Mouse (Mus musculus): ENCODE results near the gene Phf2.

GRCm38 (mm10) chr13:48853475-48853874 lies 17.4 kb downstream of the Phf2 start:
- TF ChIP-seq POLR2A (IDR thresholded peaks at IDR 0.05; ENCODE audit: insufficient read length, low read depth) (no peak), SRF (IDR thresholded peaks at IDR 0.05; ENCODE audit: control insufficient read depth, insufficient read length, low read depth) (no peak), POLR2AphosphoS2 (IDR thresholded peaks at IDR 0.05; ENCODE audit: insufficient read length, low read depth) (no peak), MYOD1 (IDR thresholded peaks at IDR 0.05; ENCODE audit: control insufficient read depth in 1 of 3, insufficient read length in 2 of 3, low read depth in 2 of 3) (no peak), MAX (IDR thresholded peaks at IDR 0.05; ENCODE audit: low read depth) (no peak)
